Mouse (Mus musculus): ENCODE measurements around the gene Myo18a.
A peak's percentile ranks its signal among the peaks of the same experiment; 100 is the strongest.

The Myo18a gene

DNA sequence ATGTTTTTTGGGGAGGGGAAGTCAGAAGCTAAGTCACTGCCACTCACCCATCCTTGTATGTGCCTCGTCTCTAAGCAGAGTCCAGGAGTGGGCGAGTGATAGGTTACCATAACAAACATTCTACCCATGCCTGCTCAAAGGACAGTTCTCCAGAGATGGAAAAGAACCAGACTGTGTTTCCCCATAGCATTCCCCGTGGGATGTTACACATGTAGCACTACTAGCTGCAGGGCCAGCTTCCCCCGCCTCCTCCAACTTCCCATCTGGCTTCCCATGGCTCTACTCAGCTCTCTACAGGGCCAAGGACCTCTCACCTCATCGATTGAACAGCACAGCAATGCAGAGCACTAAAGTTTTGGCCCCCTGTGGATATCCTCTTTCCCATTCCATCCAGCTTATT lies 32.2 kb downstream of the Myo18a start:
- no peak for DNase-seq (ENCODE audit: low spot score)

GRCm38 (mm10) chr11:77800491-77800868 lies 37.4 kb downstream of the Myo18a start:
- DNase-seq (ENCODE audit: low spot score): no peak

DNA sequence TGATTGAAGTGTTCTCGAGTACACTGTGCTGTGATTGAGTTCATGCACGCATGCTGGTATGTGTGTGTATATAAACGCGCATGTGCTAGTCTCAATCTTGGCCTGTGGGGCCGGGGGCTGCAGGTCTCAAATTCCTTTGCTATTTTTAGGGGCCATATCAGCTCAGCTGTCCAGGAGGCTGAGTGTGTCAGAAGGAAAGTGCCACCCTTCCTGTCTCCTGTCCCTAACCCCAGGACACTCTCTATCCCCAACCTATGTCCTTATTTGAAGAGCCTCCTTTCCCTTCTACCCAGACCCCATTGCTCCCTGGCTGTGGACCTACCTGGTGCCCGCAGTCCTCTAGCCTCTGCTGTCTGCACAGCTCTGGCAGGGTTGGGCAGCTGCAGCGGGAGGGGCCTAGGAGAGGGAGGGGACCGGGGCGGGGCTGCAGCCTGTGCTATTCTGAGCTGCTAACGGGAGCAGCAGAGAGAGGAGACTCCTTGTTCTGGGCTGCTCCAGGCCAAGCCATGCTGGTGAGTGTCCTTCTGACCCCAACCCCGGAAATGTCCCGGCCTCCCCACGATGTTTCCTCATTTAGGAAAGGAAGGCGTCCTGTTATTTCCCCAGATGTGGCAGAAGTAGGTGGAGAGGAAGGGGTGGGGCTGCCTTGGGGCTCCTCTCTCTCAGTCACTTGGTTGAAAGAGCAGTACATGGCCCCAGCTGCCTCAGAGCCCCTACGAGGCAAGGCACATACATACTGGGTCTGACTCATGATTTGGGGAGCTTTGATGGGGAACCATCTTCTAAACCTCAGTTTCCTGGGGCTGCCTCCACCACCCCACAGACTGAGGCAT lies 38.0 kb downstream of the Myo18a start:
- DNase-seq (ENCODE audit: low spot score): peak; percentile 41

GRCm38 (mm10) chr11:77802341-77802865 lies 39.4 kb downstream of the Myo18a start:
- DNase-seq (ENCODE audit: low spot score): no peak

DNA sequence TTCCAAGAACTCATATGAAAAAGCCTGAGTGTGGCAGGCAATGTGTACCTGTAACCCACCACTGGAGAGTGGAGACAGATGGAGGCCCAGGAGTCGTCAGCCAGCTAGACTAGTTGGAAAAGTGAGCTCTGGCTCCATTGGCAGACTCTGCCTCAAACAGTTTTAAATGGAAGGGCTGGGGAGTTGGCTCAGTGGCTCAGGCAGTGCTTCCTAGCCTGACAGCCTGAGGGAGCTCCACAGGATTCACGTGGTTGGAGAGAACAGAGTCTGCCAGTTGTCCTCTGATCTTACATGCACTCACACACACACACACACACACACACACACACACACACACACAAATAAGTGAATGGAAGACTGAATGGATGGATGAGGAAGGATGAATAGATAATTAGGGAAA lies 43.2 kb downstream of the Myo18a start:
- no peak for DNase-seq (ENCODE audit: low spot score)

GRCm38 (mm10) chr11:77806855-77807254 lies 43.8 kb downstream of the Myo18a start:
- no peak for DNase-seq (ENCODE audit: low spot score)

DNA sequence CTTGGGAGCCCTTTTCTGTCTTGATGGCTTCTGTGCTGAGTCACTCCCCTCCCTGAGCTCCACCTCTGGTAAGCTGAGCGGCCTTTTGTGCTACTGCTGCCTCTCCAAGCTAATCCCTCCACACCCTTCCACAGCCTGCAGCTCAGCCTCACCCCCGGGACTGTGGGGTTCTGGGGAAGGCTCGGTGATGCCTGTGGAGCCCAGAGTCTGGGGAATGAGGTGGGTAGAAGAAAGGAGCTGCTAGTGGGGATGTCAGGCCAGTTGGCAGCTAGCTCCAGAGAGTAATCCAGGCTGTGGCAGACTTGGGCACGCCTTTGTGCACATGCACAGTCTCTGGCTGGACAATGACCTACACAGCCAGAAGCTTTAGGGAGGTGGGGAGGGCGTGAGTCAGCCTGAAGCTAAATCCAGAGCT lies 45.0 kb downstream of the Myo18a start:
- DNase-seq (ENCODE audit: low spot score): no peak

DNA sequence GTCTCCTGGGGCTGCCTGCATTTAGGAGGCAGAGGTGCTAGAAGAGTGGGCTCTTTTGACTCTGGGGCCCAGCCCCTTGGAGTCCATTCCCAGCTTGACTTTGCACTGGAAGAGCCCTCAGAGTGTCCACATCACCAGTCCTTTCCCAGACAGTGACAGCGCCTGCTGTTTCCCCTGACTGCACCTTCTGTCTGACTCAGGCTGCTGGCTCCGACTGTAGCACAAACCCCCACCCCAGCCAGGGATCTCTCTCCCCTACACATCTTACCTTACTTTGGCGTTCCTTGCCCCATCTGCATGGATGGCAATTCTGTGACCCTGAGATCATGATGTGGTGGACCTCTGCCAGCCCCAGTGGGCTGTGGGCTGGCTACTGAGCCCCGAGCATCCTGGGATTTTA lies 46.2 kb downstream of the Myo18a start:
- DNase-seq (ENCODE audit: low spot score): no peak

GRCm38 (mm10) chr11:77810018-77810417 lies 47.0 kb downstream of the Myo18a start:
- no peak for DNase-seq (ENCODE audit: low spot score)

- DNase-seq (ENCODE audit: low spot score): no peak
Measured at GRCm38 (mm10) chr11:77813969-77814368, 50.9 kb downstream of the Myo18a start.

DNA sequence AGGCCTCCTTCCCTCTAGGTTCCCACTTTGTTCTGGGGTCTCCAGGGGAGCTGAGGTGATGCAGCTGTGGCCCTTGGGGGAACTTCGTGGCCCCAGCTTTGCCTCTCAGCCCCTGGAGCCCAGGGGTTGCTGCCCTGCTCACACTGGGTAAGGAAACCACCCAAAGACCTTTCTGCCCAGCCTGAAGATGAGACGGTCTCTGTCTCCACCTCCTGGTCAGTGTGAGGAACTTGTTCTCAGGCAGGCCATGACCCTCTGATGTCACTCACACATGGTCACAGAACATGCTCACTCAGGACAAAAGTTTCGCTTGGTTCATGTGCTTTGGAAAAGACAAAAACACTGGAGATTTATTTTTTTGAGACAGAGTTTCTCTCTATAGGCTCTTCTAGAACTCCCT lies 53.0 kb downstream of the Myo18a start:
- DNase-seq (ENCODE audit: low spot score): peak; percentile 88

GRCm38 (mm10) chr11:77821648-77822047 lies 58.6 kb downstream of the Myo18a start:
- DNase-seq (ENCODE audit: low spot score): peak; percentile 82

DNA sequence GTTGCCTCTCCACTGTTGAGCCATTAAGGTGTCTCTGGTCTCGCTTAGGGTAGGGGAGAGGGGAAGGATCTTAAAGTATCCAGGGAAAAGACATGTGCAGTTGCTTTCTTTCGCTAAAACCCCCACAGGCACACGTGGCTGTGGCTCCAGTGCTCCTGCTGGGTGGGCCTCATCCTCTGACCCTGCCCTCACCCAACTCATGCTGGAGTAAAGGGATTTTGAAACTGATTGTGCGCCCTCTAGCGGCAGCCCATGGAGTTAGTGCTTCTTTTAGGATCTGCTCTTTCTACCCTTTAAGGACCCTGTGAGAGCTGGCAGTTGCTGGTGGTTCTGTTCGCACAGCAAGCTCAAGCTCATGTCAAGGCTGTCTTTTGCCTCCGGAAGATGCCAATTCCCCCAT lies 59.7 kb downstream of the Myo18a start:
- DNase-seq (ENCODE audit: low spot score): peak; percentile 87

GRCm38 (mm10) chr11:77825853-77826252 lies 62.8 kb downstream of the Myo18a start:
- peak; percentile 89 for DNase-seq (ENCODE audit: low spot score)

DNA sequence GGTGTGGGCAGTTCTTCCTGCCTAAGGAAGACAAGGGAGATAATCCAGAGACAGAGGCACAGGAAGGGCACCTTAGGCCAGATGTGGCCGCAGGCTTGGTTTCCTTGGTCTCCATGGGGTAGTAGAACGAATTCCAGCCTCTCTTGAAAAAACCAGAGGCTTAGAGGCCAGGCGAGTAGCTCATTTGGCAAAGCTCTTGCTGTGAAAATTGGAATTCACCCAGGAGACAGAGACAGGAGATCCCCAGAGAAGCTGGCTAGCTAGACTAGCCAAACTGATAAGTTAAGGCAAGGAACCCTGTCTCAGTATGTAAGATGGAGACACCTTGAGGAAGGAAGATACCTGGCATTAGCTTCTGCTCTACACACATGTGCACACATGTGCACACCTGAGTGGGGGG lies 63.3 kb downstream of the Myo18a start:
- DNase-seq (ENCODE audit: low spot score): peak; percentile 26

DNA sequence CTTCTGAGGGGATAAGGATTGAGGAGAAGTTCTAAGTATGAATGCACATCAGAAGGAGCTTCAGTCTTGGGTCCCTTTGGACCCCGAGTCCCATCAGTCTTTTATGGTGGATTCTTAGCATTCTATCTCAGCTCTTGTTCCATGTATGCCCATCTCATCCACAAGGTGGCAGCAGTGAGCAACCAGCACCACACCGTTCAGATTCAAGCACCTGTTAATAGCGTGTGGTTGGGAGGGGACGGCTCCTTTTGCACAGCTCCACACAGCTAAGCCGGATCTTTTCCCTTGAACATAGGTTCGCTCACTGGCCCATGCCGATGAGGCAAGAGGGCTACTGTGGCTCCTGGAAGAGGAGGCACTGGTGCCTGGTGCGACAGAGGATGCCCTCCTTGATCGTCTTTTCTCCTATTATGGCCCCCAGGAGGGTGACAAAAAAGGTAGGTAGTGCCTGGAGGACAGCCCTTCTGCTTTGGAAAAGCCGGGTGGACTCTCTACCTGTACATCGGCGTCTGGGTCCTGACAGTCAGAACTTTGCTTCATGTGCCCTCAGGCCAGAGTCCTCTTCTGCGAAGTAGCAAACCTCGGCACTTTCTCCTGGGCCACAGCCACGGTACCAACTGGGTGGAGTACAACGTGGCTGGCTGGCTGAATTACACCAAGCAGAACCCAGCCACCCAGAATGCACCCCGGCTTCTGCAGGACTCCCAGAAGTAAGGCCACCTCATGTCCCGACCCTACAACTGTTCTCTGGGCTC lies 64.4 kb downstream of the Myo18a start:
- peak; percentile 90 for DNase-seq (ENCODE audit: low spot score)

DNA sequence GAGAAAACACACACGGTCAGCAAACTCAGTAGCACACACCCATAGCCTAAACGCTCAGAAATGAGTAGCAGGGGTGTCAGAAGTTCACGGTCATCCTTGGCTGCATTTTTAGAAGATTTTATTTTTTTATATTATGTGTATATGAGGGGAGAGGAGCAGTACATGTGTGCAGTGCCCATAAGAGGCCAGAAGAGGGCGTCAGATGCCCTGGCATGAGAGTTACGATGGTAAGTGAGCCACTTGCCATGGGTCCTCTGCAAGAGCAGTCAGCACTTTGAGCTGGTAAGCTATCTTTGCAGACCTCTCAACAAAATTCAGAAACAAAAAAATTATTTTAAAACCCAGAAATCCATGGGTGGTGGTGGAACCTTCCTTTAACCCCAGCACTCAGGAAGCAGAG lies 65.1 kb downstream of the Myo18a start:
- peak; percentile 23 for DNase-seq (ENCODE audit: low spot score)

DNA sequence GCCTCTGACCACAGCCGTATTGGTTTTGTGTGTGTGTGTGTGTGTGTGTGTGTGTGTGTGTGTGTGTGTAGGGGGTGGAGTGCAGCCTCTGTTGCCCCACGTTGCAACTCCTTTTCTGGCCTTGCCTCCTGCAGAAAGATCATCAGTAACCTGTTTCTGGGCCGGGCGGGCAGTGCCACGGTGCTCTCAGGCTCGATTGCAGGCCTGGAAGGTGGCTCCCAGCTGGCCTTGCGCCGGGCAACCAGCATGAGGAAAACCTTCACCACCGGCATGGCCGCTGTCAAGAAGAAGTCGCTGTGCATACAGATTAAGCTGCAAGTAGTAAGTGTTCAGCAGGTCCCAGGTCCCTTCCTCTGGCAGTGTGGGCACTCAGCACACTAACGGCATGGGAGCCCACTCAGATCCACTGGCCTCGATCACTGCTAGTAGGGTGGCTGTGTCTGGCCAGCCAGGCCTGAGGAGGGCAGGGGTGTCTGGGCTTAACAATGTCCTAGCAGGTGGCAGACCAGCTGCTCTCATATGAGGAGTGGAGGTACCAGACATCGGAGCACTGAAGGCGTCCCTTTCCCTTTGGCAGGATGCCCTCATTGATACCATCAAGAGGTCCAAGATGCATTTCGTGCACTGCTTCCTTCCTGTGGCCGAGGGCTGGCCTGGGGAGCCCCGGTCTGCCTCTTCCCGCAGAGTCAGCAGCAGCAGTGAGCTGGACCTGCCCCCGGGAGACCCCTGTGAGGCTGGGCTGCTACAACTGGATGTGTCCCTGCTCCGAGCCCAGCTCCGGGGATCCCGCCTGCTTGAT lies 66.2 kb downstream of the Myo18a start:
- DNase-seq (ENCODE audit: low spot score): no peak

DNA sequence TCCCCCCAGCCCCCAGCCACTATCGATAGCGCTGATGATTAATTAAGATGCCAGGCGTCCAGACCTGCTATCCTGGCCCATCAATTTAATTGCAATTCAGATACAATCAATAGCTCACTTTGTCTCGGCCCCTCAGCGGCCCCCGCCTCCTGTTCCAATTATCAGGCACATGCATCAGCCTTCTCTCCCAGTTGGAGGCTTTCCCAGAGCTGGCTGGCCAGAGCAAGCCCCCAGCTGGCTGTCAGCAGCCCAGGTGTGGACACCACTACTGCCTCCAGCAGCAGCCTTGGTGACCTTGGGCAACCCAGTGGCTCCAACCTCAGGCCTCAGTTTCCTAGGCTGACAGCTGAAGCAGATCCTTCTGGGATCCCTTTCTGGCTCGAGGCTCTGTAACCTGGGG lies 67.8 kb downstream of the Myo18a start:
- DNase-seq (ENCODE audit: low spot score): no peak

DNA sequence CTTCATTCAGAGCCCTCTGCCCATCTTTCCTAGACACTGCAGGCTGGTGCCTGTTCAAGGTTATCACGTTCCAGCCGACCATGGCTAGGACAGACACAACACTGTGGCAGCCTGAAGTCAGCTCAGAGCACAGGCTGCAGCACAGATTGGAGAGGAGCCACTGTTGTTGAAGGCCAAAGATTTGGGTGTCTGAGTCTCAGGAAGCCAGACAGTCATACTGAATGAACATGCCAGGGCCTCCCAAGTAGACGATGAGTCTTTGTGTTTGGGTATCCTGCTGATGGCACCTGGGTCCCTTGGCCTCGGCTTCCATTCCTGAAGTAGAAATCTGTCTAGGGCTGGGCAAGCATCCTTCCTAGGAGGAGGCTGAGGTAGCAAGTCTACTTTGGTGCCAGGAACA lies 69.5 kb downstream of the Myo18a start:
- no peak for DNase-seq (ENCODE audit: low spot score)

GRCm38 (mm10) chr11:77835109-77835508 lies 72.1 kb downstream of the Myo18a start:
- no peak for DNase-seq (ENCODE audit: low spot score)

- no peak for DNase-seq (ENCODE audit: low spot score)
Measured at GRCm38 (mm10) chr11:77836290-77836689, 73.2 kb downstream of the Myo18a start.

All from embryo, embryonic 10 days (tissue).